Mouse (Mus musculus) testis, adult 2 months (tissue): ENCODE measurements at regions not wholly inside any gene's neighbourhood (a gene's known extent, or its start where the extent isn't known, plus 50 kb on each side); places are given as distances from the start of the nearest gene placed in this dataset.

Experiments used
- CTCF ChIP-seq: fragments of 200-500 bp; IDR thresholded peaks from 2 replicates; pipeline ENCODE4 v1.5.1; 2012; ENCODE audit warnings: low read depth, mild to moderate bottlenecking, inconsistent platforms, low read length, moderate library complexity; ENCODE audit not compliant: control insufficient read depth, insufficient read depth, insufficient replicate concordance
- POLR2A ChIP-seq: fragments of 200-500 bp; IDR thresholded peaks from 2 replicates; pipeline ENCODE4 v1.6.1; 2012; ENCODE audit warnings: low read depth, mild to moderate bottlenecking, inconsistent platforms, low read length, moderate library complexity; ENCODE audit not compliant: control insufficient read depth

- TF ChIP-seq CTCF (no peak), POLR2A (no peak)
These were observed 119.4 kb downstream of the Ndfip2 start for GRCm38 (mm10) chr14:105377770-105378169.
